Mouse (Mus musculus) limb, embryonic 12.5 days (tissue): ENCODE measurements around the gene Lcp1. TPM values are rescaled to one million over a fixed set of nuclear protein-coding genes. Genes with fewer than 3 reads are reported as not detected.

Experiments used
- ATAC-seq: fragments of 200-750 bp; cut with Nextera tagmentation; 2 replicates; pipeline ENCODE4 v1.8.0; 2017; ENCODE audit warnings: low read depth, moderate TSS enrichment; ENCODE audit not compliant: insufficient number of reproducible peaks, insufficient read depth, low FRiP score, low TSS enrichment
- H3K27ac ChIP-seq: fragments of 300-500 bp; sonication (generic); 2 replicates; pipeline ENCODE4 v1.5.1; 2016; ENCODE audit warnings: mild to moderate bottlenecking, moderate library complexity
- H3K27me3 ChIP-seq: fragments of 300-500 bp; sonication (generic); 2 replicates; pipeline ENCODE4 v1.6.1; 2016; ENCODE audit warnings: mild to moderate bottlenecking, moderate library complexity
- H3K36me3 ChIP-seq: fragments of 300-500 bp; sonication (generic); 2 replicates; pipeline ENCODE4 v1.6.1; 2016; ENCODE audit warnings: mild to moderate bottlenecking, moderate library complexity
- H3K4me1 ChIP-seq: fragments of 300-500 bp; sonication (generic); replicated peaks from 2 replicates; pipeline ENCODE4 v1.6.1; 2016
- H3K4me2 ChIP-seq: fragments of 300-500 bp; sonication (generic); 2 replicates; pipeline ENCODE4 v1.6.1; 2016; ENCODE audit warnings: mild to moderate bottlenecking, moderate library complexity
- H3K4me3 ChIP-seq: fragments of 300-500 bp; sonication (generic); replicated peaks from 2 replicates; pipeline ENCODE4 v1.5.1; 2016; ENCODE audit warnings: mild to moderate bottlenecking
- H3K9ac ChIP-seq: fragments of 300-500 bp; sonication (generic); replicated peaks from 2 replicates; pipeline ENCODE4 v1.6.1; 2016; ENCODE audit warnings: mild to moderate bottlenecking, moderate library complexity
- H3K9me3 ChIP-seq: fragments of 300-500 bp; sonication (generic); 2 replicates; pipeline ENCODE4 v1.6.1; 2016; ENCODE audit warnings: mild to moderate bottlenecking, moderate library complexity
- WGBS: fragments of 180-500 bp; shearing (Covaris S2); methylation state at CpG from one replicate; pipeline ENCODE4 v1.1.7; 2016; 5-methylcytosine and 5-hydroxymethylcytosine counted together
- polyA plus RNA-seq: library from polyadenylated mRNA; unstranded; fragments of >200 nt; fragmentation: Nextera tagmentation; extraction: Ambion mirVana; gene quantifications from 2 replicates; pipeline ENCODE4 v1.2.1, GENCODE M21; 2016

The Lcp1 gene
- polyA plus RNA-seq, 1 experiment from 2014 or later, result 21.5 TPM

- no peak overlapping the region for H3K9ac ChIP-seq
- WGBS, result 87% methylated on average over 8 of the region's 8 CpGs
- H3K27me3 ChIP-seq, result no peaks in the 10 kb centered on the region
- no peak overlapping the region for H3K4me2 ChIP-seq
- ATAC-seq, result no peak
- no peaks in the 10 kb centered on the region for H3K9me3 ChIP-seq
- H3K27ac ChIP-seq, result no peak overlapping the region
- H3K4me3 ChIP-seq, result no peak overlapping the region
- no peaks in the 10 kb centered on the region for H3K4me1 ChIP-seq
- H3K36me3 ChIP-seq, result no peaks in the 10 kb centered on the region
Observed at GRCm38 (mm10) chr14:75186858-75187415, 56.0 kb downstream of the Lcp1 start.

GRCm38 (mm10) chr14:75188521-75188920, 57.6 kb downstream of the Lcp1 start:
- no peaks in the 10 kb centered on the region for H3K36me3 ChIP-seq
- no peak overlapping the region for H3K4me2 ChIP-seq
- H3K9me3 ChIP-seq, result no peaks in the 10 kb centered on the region
- 78% methylated on average over 6 of the region's 6 CpGs for WGBS
- no peak for ATAC-seq
- no peaks in the 10 kb centered on the region for H3K4me1 ChIP-seq
- no peak overlapping the region for H3K27ac ChIP-seq
- H3K27me3 ChIP-seq, result no peaks in the 10 kb centered on the region
- H3K4me3 ChIP-seq, result no peak overlapping the region
- no peak overlapping the region for H3K9ac ChIP-seq

GRCm38 (mm10) chr14:75189031-75189430, 58.1 kb downstream of the Lcp1 start:
- Histone ChIP-seq H3K4me3 (no peak overlapping the region), H3K9me3 (no peaks in the 10 kb centered on the region), H3K27ac (no peak overlapping the region), H3K27me3 (no peaks in the 10 kb centered on the region), H3K4me2 (no peak overlapping the region), H3K9ac (no peak overlapping the region), H3K4me1 (no peaks in the 10 kb centered on the region), H3K36me3 (no peaks in the 10 kb centered on the region)
- WGBS, result 89% methylated on average over 4 of the region's 4 CpGs
- ATAC-seq, result no peak

- H3K4me3 ChIP-seq, result no peak overlapping the region
- H3K36me3 ChIP-seq, result no peaks in the 10 kb centered on the region
- H3K4me1 ChIP-seq, result no peaks in the 10 kb centered on the region
- WGBS, result 89% methylated on average over 4 of the region's 4 CpGs
- H3K27me3 ChIP-seq, result no peaks in the 10 kb centered on the region
- H3K9me3 ChIP-seq, result no peaks in the 10 kb centered on the region
- no peak for ATAC-seq
- no peak overlapping the region for H3K9ac ChIP-seq
- no peak overlapping the region for H3K27ac ChIP-seq
- no peak overlapping the region for H3K4me2 ChIP-seq
Observed at GRCm38 (mm10) chr14:75190683-75191082, 59.8 kb downstream of the Lcp1 start.

GRCm38 (mm10) chr14:75192427-75192826, 61.5 kb downstream of the Lcp1 start:
- Histone ChIP-seq H3K9ac (no peak overlapping the region), H3K4me1 (no peaks in the 10 kb centered on the region), H3K27ac (no peak overlapping the region), H3K27me3 (no peaks in the 10 kb centered on the region), H3K4me2 (no peak overlapping the region), H3K36me3 (no peaks in the 10 kb centered on the region), H3K4me3 (no peak overlapping the region), H3K9me3 (no peaks in the 10 kb centered on the region)
- ATAC-seq, result no peak
- WGBS, result 84% methylated on average over 10 of the region's 10 CpGs

- no peak for ATAC-seq
- H3K9me3 ChIP-seq, result no peaks in the 10 kb centered on the region
- no peaks in the 10 kb centered on the region for H3K4me1 ChIP-seq
- no peak overlapping the region for H3K9ac ChIP-seq
- H3K27ac ChIP-seq, result no peak overlapping the region
- no peak overlapping the region for H3K4me3 ChIP-seq
- no peaks in the 10 kb centered on the region for H3K36me3 ChIP-seq
- 65% methylated on average over 10 of the region's 10 CpGs for WGBS
- H3K4me2 ChIP-seq, result no peak overlapping the region
- 0 out of 2 replicates have a peak, but pooled peaks cover 4% of the 10 kb centered on the region for H3K27me3 ChIP-seq
Observed at GRCm38 (mm10) chr14:75192858-75193257, 62.0 kb downstream of the Lcp1 start.

- 88% methylated on average over 5 of the region's 5 CpGs for WGBS
Observed at GRCm38 (mm10) chr14:75195530-75195929, 64.6 kb downstream of the Lcp1 start.

GRCm38 (mm10) chr14:75197027-75197426, 66.1 kb downstream of the Lcp1 start:
- H3K4me3 ChIP-seq, result no peak overlapping the region
- H3K27me3 ChIP-seq, result 0 out of 2 replicates have a peak, but pooled peaks cover 5% of the 10 kb centered on the region
- no peaks in the 10 kb centered on the region for H3K9me3 ChIP-seq
- no peaks in the 10 kb centered on the region for H3K4me1 ChIP-seq
- H3K9ac ChIP-seq, result no peak overlapping the region
- H3K27ac ChIP-seq, result no peak overlapping the region
- 46% methylated on average over 5 of the region's 5 CpGs for WGBS
- H3K36me3 ChIP-seq, result no peaks in the 10 kb centered on the region
- no peak overlapping the region for H3K4me2 ChIP-seq
- no peak for ATAC-seq

More at GRCm38 (mm10) chr14:75195530-75195929, 64.6 kb downstream of the Lcp1 start:
- Histone ChIP-seq H3K4me2 (no peak overlapping the region), H3K4me3 (no peak overlapping the region), H3K9ac (no peak overlapping the region), H3K4me1 (no peaks in the 10 kb centered on the region), H3K27ac (no peak overlapping the region), H3K27me3 (0 out of 2 replicates have a peak, but pooled peaks cover 5% of the 10 kb centered on the region), H3K9me3 (no peaks in the 10 kb centered on the region), H3K36me3 (no peaks in the 10 kb centered on the region)
- ATAC-seq, result no peak

- Histone ChIP-seq H3K27ac (no peak overlapping the region), H3K36me3 (no peaks in the 10 kb centered on the region), H3K27me3 (0 out of 2 replicates have a peak, but pooled peaks cover 5% of the 10 kb centered on the region), H3K4me1 (no peaks in the 10 kb centered on the region), H3K4me3 (no peak overlapping the region), H3K9ac (no peak overlapping the region), H3K9me3 (no peaks in the 10 kb centered on the region), H3K4me2 (no peak overlapping the region)
- no peak for ATAC-seq
- 50% methylated on average over 7 of the region's 7 CpGs for WGBS
Observed at GRCm38 (mm10) chr14:75197660-75198059, 66.8 kb downstream of the Lcp1 start.

GRCm38 (mm10) chr14:75205363-75206051, 74.6 kb downstream of the Lcp1 start:
- Histone ChIP-seq H3K27ac (no peak overlapping the region), H3K36me3 (no peaks in the 10 kb centered on the region), H3K9me3 (no peaks in the 10 kb centered on the region), H3K4me1 (0 out of 2 replicates have a peak, but pooled peaks cover 9% of the 10 kb centered on the region), H3K27me3 (no peaks in the 10 kb centered on the region), H3K9ac (no peak overlapping the region), H3K4me2 (no peak overlapping the region), H3K4me3 (no peak overlapping the region)
- WGBS, result 64% methylated on average over 6 of the region's 6 CpGs
- ATAC-seq, result no peak

- Histone ChIP-seq H3K9me3 (no peaks in the 10 kb centered on the region), H3K4me3 (no peak overlapping the region), H3K9ac (no peak overlapping the region), H3K4me1 (0 out of 2 replicates have a peak, but pooled peaks cover 9% of the 10 kb centered on the region), H3K4me2 (no peak overlapping the region), H3K27ac (no peak overlapping the region), H3K36me3 (no peaks in the 10 kb centered on the region), H3K27me3 (no peaks in the 10 kb centered on the region)
- no peak for ATAC-seq
- 88% methylated on average over 4 of the region's 4 CpGs for WGBS
Observed at GRCm38 (mm10) chr14:75206307-75206706, 75.4 kb downstream of the Lcp1 start.
